Mouse (Mus musculus): ENCODE data around the gene Taar8c. TPM values are rescaled to one million over a fixed set of nuclear protein-coding genes. Genes with fewer than 3 reads are reported as not detected.

The Taar8c gene
- polyA plus RNA-seq (2012; rRNA removed), result not detected in 2 replicates

GRCm38 (mm10) chr10:24101812-24102211, at the start of gene Taar8c:
Gene Taar8c (minus strand): TSS chr10:24101912.

GRCm38 (mm10) chr10:24149135-24149781, 47.5 kb upstream of the Taar8c start, which contains the start of gene Stx7:
Gene Stx7 (plus strand): TSS chr10:24149302.

GRCm38 (mm10) chr10:24109434-24109833, 7.7 kb upstream of the Taar8c start, which contains the start of gene Taar9:
Gene Taar9 (minus strand): TSS chr10:24109534.

GRCm38 (mm10) chr10:24092194-24092593, 9.5 kb downstream of the Taar8c start, which contains the start of gene Taar8b:
Gene Taar8b (minus strand): TSS chr10:24092294.

GRCm38 (mm10) chr10:24076200-24076599, 25.5 kb downstream of the Taar8c start, which contains the start of gene Taar8a:
Gene Taar8a (plus strand): TSS chr10:24076500.

Other genes starting within 250 kb of the Taar8c start
- gene Vnn1, start 207.2 kb downstream of the Taar8c start, polyA plus RNA-seq (2012; rRNA removed), result 0.87 and 2.2 TPM in 2 replicates
- gene Taar1, start 181.6 kb downstream of the Taar8c start, polyA plus RNA-seq (2012; rRNA removed), result not detected in 2 replicates
- gene Taar2, start 163.3 kb downstream of the Taar8c start, polyA plus RNA-seq (2012; rRNA removed), result not detected in 2 replicates
- not detected in 2 replicates for gene Taar3, start 152.4 kb downstream of the Taar8c start, polyA plus RNA-seq (2012; rRNA removed)
- not detected in 2 replicates for gene Taar4, start 141.4 kb downstream of the Taar8c start, polyA plus RNA-seq (2012; rRNA removed)
- not detected in 2 replicates for gene Taar5, start 131.2 kb downstream of the Taar8c start, polyA plus RNA-seq (2012; rRNA removed)
- gene Taar6, start 116.3 kb downstream of the Taar8c start, polyA plus RNA-seq (2012; rRNA removed), result not detected in 2 replicates
- not detected in 2 replicates for gene Taar7a, start 108.4 kb downstream of the Taar8c start, polyA plus RNA-seq (2012; rRNA removed)
- not detected in 2 replicates for gene Taar7b, start 102.0 kb downstream of the Taar8c start, polyA plus RNA-seq (2012; rRNA removed)
- gene Taar7d, start 74.7 kb downstream of the Taar8c start, polyA plus RNA-seq (2012; rRNA removed), result not detected in 2 replicates
- gene Taar7e, start 64.3 kb downstream of the Taar8c start, polyA plus RNA-seq (2012; rRNA removed), result not detected in 2 replicates
- gene Taar7f, start 52.4 kb downstream of the Taar8c start, polyA plus RNA-seq (2012; rRNA removed), result not detected in 2 replicates
- gene Taar8a, start 25.4 kb downstream of the Taar8c start, polyA plus RNA-seq (2012; rRNA removed), result not detected in 2 replicates
- not detected in 2 replicates for gene Taar8b, start 9.6 kb downstream of the Taar8c start, polyA plus RNA-seq (2012; rRNA removed)
- gene Taar9, start 7.6 kb upstream of the Taar8c start, polyA plus RNA-seq (2012; rRNA removed), result not detected in 2 replicates
- gene Stx7, start 47.4 kb upstream of the Taar8c start, polyA plus RNA-seq (2012; rRNA removed), result 67.1 and 88.1 TPM in 2 replicates
- 6.7 and 10.0 TPM in 2 replicates for gene Moxd1, start 121.6 kb upstream of the Taar8c start, polyA plus RNA-seq (2012; rRNA removed)